Mouse (Mus musculus) midbrain, embryonic 16.5 days (tissue): ENCODE measurements at regions not wholly inside any gene's neighbourhood (a gene's known extent, or its start where the extent isn't known, plus 50 kb on each side); places are given as distances from the start of the nearest gene placed in this dataset.

ENCODE experiments used
- ATAC-seq: fragments of 200-750 bp; cut with Nextera tagmentation; 2 replicates; pipeline ENCODE4 v1.8.0; 2017; ENCODE audit warnings: moderate TSS enrichment
- H3K27ac ChIP-seq: fragments of 300-500 bp; sonication (generic); 2 replicates; pipeline ENCODE4 v1.5.1; 2014; ENCODE audit warnings: mild to moderate bottlenecking, low read length, mixed read lengths
- H3K27me3 ChIP-seq: fragments of 300-500 bp; sonication (generic); 2 replicates; pipeline ENCODE4 v1.6.1; 2014; ENCODE audit warnings: low read depth, low read length, mixed read lengths; ENCODE audit not compliant: control insufficient read depth, insufficient read depth
- H3K36me3 ChIP-seq: fragments of 300-500 bp; sonication (generic); 2 replicates; pipeline ENCODE4 v1.6.1; 2014; ENCODE audit warnings: mild to moderate bottlenecking, low read length, moderate library complexity, mixed read lengths; ENCODE audit not compliant: control insufficient read depth, insufficient read depth
- H3K4me1 ChIP-seq: fragments of 300-500 bp; sonication (generic); 2 replicates; pipeline ENCODE4 v1.6.1; 2014; ENCODE audit warnings: mild to moderate bottlenecking, low read length, mixed read lengths; ENCODE audit not compliant: control insufficient read depth, insufficient read depth
- H3K4me2 ChIP-seq: fragments of 300-500 bp; sonication (generic); 2 replicates; pipeline ENCODE4 v1.6.1; 2014; ENCODE audit warnings: mild to moderate bottlenecking, low read length, mixed read lengths
- H3K4me3 ChIP-seq: fragments of 300-500 bp; sonication (generic); 2 replicates; pipeline ENCODE4 v1.5.1; 2014; ENCODE audit warnings: low read depth, mild to moderate bottlenecking, low read length, moderate library complexity, mixed read lengths
- H3K9ac ChIP-seq: fragments of 300-500 bp; sonication (generic); 2 replicates; pipeline ENCODE4 v1.6.1; 2014; ENCODE audit warnings: low read depth, low read length, mixed read lengths
- H3K9me3 ChIP-seq: fragments of 300-500 bp; sonication (generic); replicated peaks from 2 replicates; pipeline ENCODE4 v1.6.1; 2014; ENCODE audit warnings: mild to moderate bottlenecking, low read length, mixed read lengths; ENCODE audit not compliant: control insufficient read depth, poor library complexity, severe bottlenecking
- WGBS: fragments of 180-500 bp; shearing (Covaris S2); extraction: QIAGEN DNeasy Blood & Tissue Kit; methylation state at CpG from one replicate; pipeline ENCODE4 v1.1.7; 2014; 5-methylcytosine and 5-hydroxymethylcytosine counted together

DNA sequence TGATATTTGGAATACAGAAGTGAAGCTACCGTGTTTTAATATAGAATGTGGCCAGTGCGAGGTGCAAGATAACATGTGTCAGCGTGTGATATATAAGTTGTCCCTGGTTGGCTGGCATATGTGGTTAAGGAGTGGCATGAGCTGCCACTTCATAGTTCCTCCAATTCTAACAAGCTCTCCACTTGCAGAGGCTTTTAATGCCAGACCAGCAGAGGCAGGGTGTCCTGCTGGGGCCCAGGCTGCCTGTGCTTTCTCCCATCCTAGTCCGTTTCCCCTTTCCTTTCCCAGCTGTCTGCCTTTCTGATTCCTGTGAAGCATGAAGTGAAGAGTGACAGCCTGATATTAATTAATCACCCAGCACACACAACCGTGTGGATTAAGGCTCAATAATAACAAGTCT, 73.7 kb upstream of the Bcl6 start:
- Histone ChIP-seq H3K27ac (no peak overlapping the region), H3K9me3 (no peaks in the 10 kb centered on the region), H3K4me2 (no peak overlapping the region), H3K27me3 (no peaks in the 10 kb centered on the region), H3K9ac (no peak overlapping the region), H3K4me1 (no peaks in the 10 kb centered on the region), H3K4me3 (no peak overlapping the region), H3K36me3 (no peaks in the 10 kb centered on the region)
- 68% methylated on average over 5 of the region's 5 CpGs for WGBS
- no peak for ATAC-seq

DNA sequence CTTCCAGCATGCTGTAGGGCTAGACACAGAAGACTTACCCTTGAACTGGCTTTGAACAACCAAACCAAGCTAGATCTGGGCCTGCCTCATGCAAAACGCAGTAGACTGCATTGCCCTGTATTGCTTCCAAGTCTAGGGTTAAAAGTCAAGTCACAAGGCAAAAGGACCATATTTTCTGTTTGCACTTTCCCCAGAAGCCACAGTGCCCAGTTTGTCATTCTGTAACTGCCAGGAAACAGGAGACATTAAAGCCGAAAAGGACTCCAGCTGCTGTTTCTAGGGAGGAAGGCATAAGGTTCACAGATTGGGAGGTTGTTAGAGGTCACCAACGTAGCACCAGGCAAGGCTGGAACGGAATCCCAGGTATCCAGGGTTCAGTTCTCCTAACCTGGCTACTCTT, 72.8 kb upstream of the Bcl6 start:
- Histone ChIP-seq H3K9me3 (no peaks in the 10 kb centered on the region), H3K4me1 (no peaks in the 10 kb centered on the region), H3K27me3 (no peaks in the 10 kb centered on the region), H3K36me3 (no peaks in the 10 kb centered on the region), H3K4me3 (no peak overlapping the region), H3K4me2 (no peak overlapping the region), H3K9ac (no peak overlapping the region), H3K27ac (no peak overlapping the region)
- ATAC-seq = no peak
- 94% methylated on average over 4 of the region's 4 CpGs for WGBS

GRCm38 (mm10) chr16:24059090-24059600, 70.5 kb upstream of the Bcl6 start:
- H3K27me3 ChIP-seq = no peaks in the 10 kb centered on the region
- no peak overlapping the region for H3K9ac ChIP-seq
- no peaks in the 10 kb centered on the region for H3K9me3 ChIP-seq
- H3K27ac ChIP-seq = no peak overlapping the region
- WGBS = 80% methylated on average over 4 of the region's 4 CpGs
- no peaks in the 10 kb centered on the region for H3K36me3 ChIP-seq
- no peak for ATAC-seq
- H3K4me1 ChIP-seq = no peaks in the 10 kb centered on the region
- H3K4me2 ChIP-seq = no peak overlapping the region
- no peak overlapping the region for H3K4me3 ChIP-seq

DNA sequence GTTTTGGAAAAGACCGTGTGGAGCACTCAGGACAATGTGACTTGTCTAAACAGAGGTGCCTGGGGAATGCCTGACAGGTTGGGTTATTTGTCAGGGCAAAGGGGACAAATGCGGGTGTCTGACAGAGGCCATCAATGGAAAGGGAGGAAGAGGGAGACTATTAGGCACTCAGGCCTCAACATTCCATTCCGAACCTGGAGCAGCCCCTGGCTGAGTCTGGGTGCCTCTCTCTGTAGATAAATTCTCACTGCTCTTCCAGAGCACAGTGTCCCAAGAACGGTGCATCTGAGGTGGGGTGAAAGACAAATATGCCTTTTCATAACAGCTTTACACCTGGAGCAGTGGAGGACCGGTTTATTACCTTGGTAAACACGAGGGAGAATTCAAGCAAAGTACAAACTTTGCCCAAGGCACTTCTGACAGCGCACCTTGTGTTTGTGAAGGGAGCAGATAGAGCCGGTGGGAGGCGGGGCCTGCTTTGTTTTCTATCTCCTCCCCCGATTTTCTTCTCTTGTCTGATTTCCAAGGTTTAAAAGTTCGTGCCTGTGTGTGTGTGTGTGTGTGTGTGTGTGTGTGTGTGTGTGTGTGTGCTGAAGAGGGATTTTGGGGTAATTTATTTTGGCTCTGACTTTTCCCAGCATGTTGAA, 68.4 kb upstream of the Bcl6 start:
- H3K4me1 ChIP-seq = no peaks in the 10 kb centered on the region
- ATAC-seq = no peak
- H3K4me3 ChIP-seq = no peak overlapping the region
- H3K27me3 ChIP-seq = no peaks in the 10 kb centered on the region
- no peak overlapping the region for H3K27ac ChIP-seq
- H3K9ac ChIP-seq = no peak overlapping the region
- no peak overlapping the region for H3K4me2 ChIP-seq
- WGBS = 43% methylated on average over 11 of the region's 11 CpGs
- no peaks in the 10 kb centered on the region for H3K9me3 ChIP-seq
- no peaks in the 10 kb centered on the region for H3K36me3 ChIP-seq

DNA sequence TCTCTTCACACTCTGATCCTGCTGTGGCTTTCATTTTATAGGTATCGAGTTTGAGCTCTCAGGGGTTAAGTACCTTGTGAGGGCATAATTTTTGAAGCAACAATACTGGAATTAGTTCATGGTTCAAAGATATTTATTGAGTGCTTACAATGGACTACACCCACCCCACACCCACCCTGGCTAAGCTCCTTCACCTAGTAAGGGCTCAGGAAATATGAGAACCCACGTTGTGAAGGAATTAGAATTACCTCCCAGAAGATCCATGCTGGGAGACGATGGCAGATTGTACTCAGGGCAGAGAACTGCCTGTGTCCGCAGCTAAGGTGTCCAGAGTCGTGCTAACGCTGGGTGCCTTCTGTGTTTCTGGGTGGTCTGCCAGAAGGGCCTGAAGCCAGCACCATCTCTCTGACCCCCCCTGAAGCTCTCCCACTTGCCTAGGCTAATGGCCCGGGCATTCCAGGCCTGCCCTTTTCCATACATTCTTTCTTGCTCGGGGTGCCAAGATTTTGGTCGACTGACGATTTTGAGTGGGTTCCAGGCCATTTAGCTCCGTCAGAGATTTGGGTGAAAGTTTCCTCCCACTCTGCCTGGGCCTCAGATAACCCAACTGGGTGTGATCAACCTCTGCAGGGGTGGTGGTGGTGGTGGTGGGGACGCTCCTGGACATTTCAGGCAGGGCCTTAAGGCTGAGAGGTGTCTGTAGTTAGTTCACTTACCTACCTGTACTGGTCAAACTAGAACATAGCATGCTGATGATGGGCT, 67.7 kb upstream of the Bcl6 start:
- no peak for ATAC-seq
- H3K4me1 ChIP-seq = no peaks in the 10 kb centered on the region
- no peak overlapping the region for H3K27ac ChIP-seq
- no peaks in the 10 kb centered on the region for H3K27me3 ChIP-seq
- no peaks in the 10 kb centered on the region for H3K36me3 ChIP-seq
- no peak overlapping the region for H3K9ac ChIP-seq
- H3K4me3 ChIP-seq = no peak overlapping the region
- no peak overlapping the region for H3K4me2 ChIP-seq
- no peaks in the 10 kb centered on the region for H3K9me3 ChIP-seq
- 64% methylated on average over 12 of the region's 12 CpGs for WGBS

DNA sequence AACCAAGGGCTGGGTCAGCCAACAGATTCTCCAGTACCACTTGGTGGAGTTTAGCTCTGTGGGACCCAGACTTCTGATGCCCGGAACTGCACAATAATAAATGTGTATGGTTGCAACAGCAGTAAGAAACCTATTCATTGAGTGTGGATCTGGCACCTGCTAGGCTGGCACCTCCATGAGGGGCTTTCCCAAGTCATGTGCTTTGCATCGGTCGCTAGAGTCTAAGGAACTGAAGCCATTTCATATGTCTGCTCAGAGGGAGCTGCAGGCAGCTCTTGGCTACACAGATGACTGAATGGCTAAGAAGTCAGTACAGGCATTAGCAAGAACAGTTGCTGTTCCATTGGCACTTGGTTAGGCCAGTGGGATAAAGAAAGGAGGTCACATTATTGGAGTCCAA, 65.6 kb upstream of the Bcl6 start:
- no peak overlapping the region for H3K9ac ChIP-seq
- H3K27me3 ChIP-seq = no peaks in the 10 kb centered on the region
- H3K4me3 ChIP-seq = no peak overlapping the region
- no peaks in the 10 kb centered on the region for H3K4me1 ChIP-seq
- WGBS = 91% methylated on average over 3 of the region's 3 CpGs
- H3K27ac ChIP-seq = no peak overlapping the region
- H3K4me2 ChIP-seq = no peak overlapping the region
- no peak for ATAC-seq
- no peaks in the 10 kb centered on the region for H3K36me3 ChIP-seq
- no peaks in the 10 kb centered on the region for H3K9me3 ChIP-seq

DNA sequence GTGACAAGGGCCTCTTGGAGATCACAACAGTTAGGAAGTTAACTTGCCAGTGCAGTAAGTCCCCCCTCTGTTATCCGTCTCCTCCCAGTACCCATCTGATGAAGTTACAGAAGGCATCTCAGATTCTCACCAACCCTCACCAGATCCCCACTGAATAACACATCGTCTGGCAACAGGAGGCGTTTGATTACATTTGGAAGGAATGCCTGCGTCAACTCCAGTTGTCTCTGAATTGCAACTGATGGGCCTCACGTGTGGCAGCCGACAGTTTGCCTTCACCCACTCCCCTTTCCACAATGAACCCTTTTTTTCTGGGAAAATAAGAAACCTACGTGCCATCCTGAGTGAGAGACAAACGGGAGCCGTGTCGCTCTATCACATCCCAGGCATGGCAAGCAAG, 64.8 kb upstream of the Bcl6 start:
- no peaks in the 10 kb centered on the region for H3K9me3 ChIP-seq
- no peaks in the 10 kb centered on the region for H3K4me1 ChIP-seq
- H3K4me3 ChIP-seq = no peak overlapping the region
- 90% methylated on average over 10 of the region's 10 CpGs for WGBS
- H3K4me2 ChIP-seq = no peak overlapping the region
- no peak overlapping the region for H3K9ac ChIP-seq
- no peaks in the 10 kb centered on the region for H3K27me3 ChIP-seq
- H3K36me3 ChIP-seq = no peaks in the 10 kb centered on the region
- no peak for ATAC-seq
- no peak overlapping the region for H3K27ac ChIP-seq

DNA sequence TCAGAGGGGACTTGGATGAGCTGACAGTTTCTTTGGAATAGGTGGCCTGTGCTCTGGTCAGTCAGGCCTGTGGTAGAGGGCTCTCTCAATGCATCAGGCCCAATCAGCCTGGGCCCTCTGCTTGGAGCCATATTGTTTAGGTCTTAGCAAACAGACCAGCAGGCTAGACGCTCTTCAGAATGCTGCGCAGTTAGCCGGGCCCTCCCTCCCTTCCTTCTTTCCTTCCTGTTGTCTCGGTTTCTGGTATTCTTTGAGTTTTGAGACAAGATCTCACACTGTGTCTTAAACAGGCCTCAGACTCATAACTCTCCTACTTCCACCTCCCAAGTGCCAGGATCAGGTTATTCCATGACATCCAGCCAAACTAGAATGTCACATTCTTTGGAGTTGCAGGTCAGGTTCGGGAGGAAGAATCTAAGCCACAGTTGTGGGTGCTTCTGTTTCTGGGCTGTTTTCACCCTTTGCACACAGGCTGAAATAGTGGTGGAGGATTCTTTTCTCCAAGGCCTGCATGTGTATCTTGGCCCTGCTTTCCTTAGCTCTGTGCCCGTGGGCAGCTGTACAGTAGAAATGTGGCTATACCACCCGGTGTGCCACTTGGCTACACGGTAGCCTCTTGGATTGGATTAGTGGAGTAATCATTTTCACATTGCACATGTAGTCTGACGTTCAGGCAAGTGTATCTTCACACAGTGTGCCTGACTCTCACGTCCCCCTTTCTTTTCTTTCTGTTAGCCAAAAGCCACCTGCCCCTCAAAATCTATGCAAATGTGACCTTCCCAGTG, 62.4 kb upstream of the Bcl6 start:
- no peak for ATAC-seq
- Histone ChIP-seq H3K4me2 (no peak overlapping the region), H3K9me3 (no peaks in the 10 kb centered on the region), H3K27me3 (no peaks in the 10 kb centered on the region), H3K4me1 (no peaks in the 10 kb centered on the region), H3K36me3 (no peaks in the 10 kb centered on the region), H3K27ac (no peak overlapping the region), H3K9ac (no peak overlapping the region), H3K4me3 (no peak overlapping the region)
- 91% methylated on average over 10 of the region's 10 CpGs for WGBS

- Histone ChIP-seq H3K9ac (no peak overlapping the region), H3K27ac (no peak overlapping the region), H3K27me3 (no peaks in the 10 kb centered on the region), H3K4me1 (no peaks in the 10 kb centered on the region), H3K36me3 (no peaks in the 10 kb centered on the region), H3K4me2 (no peak overlapping the region), H3K4me3 (no peak overlapping the region), H3K9me3 (no peaks in the 10 kb centered on the region)
- 79% methylated on average over 4 of the region's 4 CpGs for WGBS
- ATAC-seq = no peak
These were observed 55.1 kb upstream of the Bcl6 start for GRCm38 (mm10) chr16:24043779-24044178.
